Mouse (Mus musculus) lung, postnatal 0 days (tissue): ENCODE measurements around the gene Polr2m.

Experiments
- CTCF ChIP-seq: IDR thresholded peaks from 2 replicates; pipeline ENCODE4 v1.5.1; 2016; ENCODE audit warnings: antibody characterized with exemption, mild to moderate bottlenecking
- EP300 ChIP-seq: IDR thresholded peaks from 2 replicates; pipeline ENCODE4 v1.6.1; 2016; ENCODE audit warnings: antibody characterized with exemption, mild to moderate bottlenecking, control low read depth

- no peak for TF ChIP-seq CTCF
- no peak for TF ChIP-seq EP300
Measured at GRCm38 (mm10) chr9:71445308-71445707, 40.4 kb downstream of the Polr2m start.
